Mouse (Mus musculus) monocyte, adult 5-6 weeks (primary cell): Measurements from ENCODE around the gene Ttc39d. TPM values are rescaled to one million over a fixed set of nuclear protein-coding genes. Genes with fewer than 3 reads are reported as not detected.
"Not testable (repeated sequence)": the region's sequence is repeated elsewhere in the genome, so short reads cannot be mapped to it uniquely, and the experiment has no call there.

Experiments used
- ATAC-seq: fragments of 153-309, 156-312 bp; replicated peaks from 2 replicates; pipeline ENCODE4 v1.8.0; 2017; ENCODE audit warnings: mild to moderate bottlenecking; ENCODE audit not compliant: low TSS enrichment, insufficient number of reproducible peaks, severe bottlenecking, poor library complexity, low FRiP score
- total RNA-seq: library from RNA; stranded (forward); fragments of 200-1000, 200-491, 200-594 nt; gene quantifications from 3 replicates; pipeline ENCODE4 v1.2.3, GENCODE M21; 2017

Gene Ttc39d
- total RNA-seq, 1 experiment from 2014 or later: not detected

GRCm38 (mm10) chr17:80179959-80180358 is 27.3 kb upstream of the Ttc39d start:
- ATAC-seq: peak; percentile 83

GRCm38 (mm10) chr17:80180468-80180867 is 26.8 kb upstream of the Ttc39d start:
- no peak for ATAC-seq

GRCm38 (mm10) chr17:80183615-80184014 is 23.6 kb upstream of the Ttc39d start:
- no peak; the same call in 1 of the 2 replicates for ATAC-seq

GRCm38 (mm10) chr17:80193075-80193474 is 14.2 kb upstream of the Ttc39d start:
- ATAC-seq: no peak

GRCm38 (mm10) chr17:80199160-80199778 is 8.0 kb upstream of the Ttc39d start:
- no peak; the same call in 1 of the 2 replicates for ATAC-seq

- no peak for ATAC-seq
Observed at GRCm38 (mm10) chr17:80205657-80206056, 1.6 kb upstream of the Ttc39d start.

GRCm38 (mm10) chr17:80206301-80206670 is 974 bp upstream of the Ttc39d start:
- no peak for ATAC-seq

GRCm38 (mm10) chr17:80213998-80214397 is 6.7 kb downstream of the Ttc39d start:
- not testable (repeated sequence) for ATAC-seq

GRCm38 (mm10) chr17:80220131-80220530 is 12.9 kb downstream of the Ttc39d start:
- ATAC-seq: no peak

- no peak for ATAC-seq
Observed at GRCm38 (mm10) chr17:80221202-80221601, 13.9 kb downstream of the Ttc39d start.

- peak; percentile 61; the same call in 1 of the 2 replicates for ATAC-seq
Observed at GRCm38 (mm10) chr17:80221890-80222628, 14.8 kb downstream of the Ttc39d start.

GRCm38 (mm10) chr17:80223829-80224228 is 16.6 kb downstream of the Ttc39d start:
- no peak for ATAC-seq

- peak; percentile 99 for ATAC-seq
Observed at GRCm38 (mm10) chr17:80224326-80225116, 17.3 kb downstream of the Ttc39d start, which contains the start of gene Gemin6. Gene Gemin6, plus strand, starts transcription at chr17:80224441.

GRCm38 (mm10) chr17:80225142-80225541 is 17.9 kb downstream of the Ttc39d start:
- not testable (repeated sequence) for ATAC-seq

- ATAC-seq: no peak
Observed at GRCm38 (mm10) chr17:80229396-80229795, 22.1 kb downstream of the Ttc39d start.

- ATAC-seq: no peak
Observed at GRCm38 (mm10) chr17:80233844-80234243, 26.6 kb downstream of the Ttc39d start.

GRCm38 (mm10) chr17:80234376-80234775 is 27.1 kb downstream of the Ttc39d start:
- no peak for ATAC-seq

- no peak for ATAC-seq
Observed at GRCm38 (mm10) chr17:80235477-80235876, 28.2 kb downstream of the Ttc39d start.

- ATAC-seq: peak; percentile 51; the same call in 1 of the 2 replicates
Observed at GRCm38 (mm10) chr17:80236805-80237204, 29.5 kb downstream of the Ttc39d start.
